Mouse (Mus musculus) ES-Bruce4 (cell line): ENCODE data around the gene Aebp1. TPM values are rescaled to one million over a fixed set of nuclear protein-coding genes. Genes with fewer than 3 reads are reported as not detected.

Experiments used
- H3K27ac ChIP-seq: 2 replicates; pipeline ENCODE4 v1.5.1; 2012; ENCODE audit warnings: low read length, inconsistent platforms; ENCODE audit not compliant: insufficient read depth
- H3K27me3 ChIP-seq: 2 replicates; pipeline ENCODE4 v1.6.1; 2012; ENCODE audit warnings: mild to moderate bottlenecking, low read length, inconsistent platforms; ENCODE audit not compliant: control insufficient read depth, poor library complexity, insufficient read depth, severe bottlenecking
- H3K36me3 ChIP-seq: 2 replicates; pipeline ENCODE4 v1.6.1; 2012; ENCODE audit warnings: inconsistent platforms, mild to moderate bottlenecking, low read length, moderate library complexity; ENCODE audit not compliant: control insufficient read depth, poor library complexity, insufficient read depth, severe bottlenecking
- H3K4me1 ChIP-seq: one replicate; pipeline ENCODE4 v1.8.1; 2011; ENCODE audit warnings: low read length; ENCODE audit not compliant: control insufficient read depth, insufficient read depth
- H3K4me3 ChIP-seq: 2 replicates; pipeline ENCODE4 v1.5.1; 2011; ENCODE audit warnings: low read depth, mild to moderate bottlenecking, low read length
- H3K9ac ChIP-seq: 2 replicates; pipeline ENCODE4 v1.6.1; 2012; ENCODE audit warnings: low read depth, mild to moderate bottlenecking, inconsistent platforms; ENCODE audit not compliant: poor library complexity, severe bottlenecking
- H3K9me3 ChIP-seq: replicated peaks from 2 replicates; pipeline ENCODE4 v1.6.1; 2012; ENCODE audit warnings: mild to moderate bottlenecking, low read length, inconsistent platforms; ENCODE audit not compliant: control insufficient read depth, poor library complexity, insufficient read depth, severe bottlenecking
- CTCF ChIP-seq: IDR thresholded peaks from one replicate; pipeline ENCODE4 v1.8.1; 2011; ENCODE audit warnings: low read depth, low read length
- EP300 ChIP-seq: IDR thresholded peaks from 2 replicates; pipeline ENCODE4 v1.6.1; 2011; ENCODE audit warnings: low read depth, low read length; ENCODE audit not compliant: insufficient read depth
- POLR2A ChIP-seq: IDR thresholded peaks from one replicate; pipeline ENCODE4 v1.8.1; 2011; ENCODE audit warnings: low read length; ENCODE audit not compliant: insufficient read depth
- polyA plus RNA-seq: library from polyadenylated mRNA; stranded (reverse); fragments of >200 nt; gene quantifications from 2 replicates; pipeline ENCODE4 v1.2.4, GENCODE M21; 2011; ENCODE audit warnings: low read depth; ENCODE audit not compliant: missing spikeins, insufficient read depth, insufficient read length

The Aebp1 gene
- polyA plus RNA-seq, 1 experiment, result 5.5 TPM

DNA sequence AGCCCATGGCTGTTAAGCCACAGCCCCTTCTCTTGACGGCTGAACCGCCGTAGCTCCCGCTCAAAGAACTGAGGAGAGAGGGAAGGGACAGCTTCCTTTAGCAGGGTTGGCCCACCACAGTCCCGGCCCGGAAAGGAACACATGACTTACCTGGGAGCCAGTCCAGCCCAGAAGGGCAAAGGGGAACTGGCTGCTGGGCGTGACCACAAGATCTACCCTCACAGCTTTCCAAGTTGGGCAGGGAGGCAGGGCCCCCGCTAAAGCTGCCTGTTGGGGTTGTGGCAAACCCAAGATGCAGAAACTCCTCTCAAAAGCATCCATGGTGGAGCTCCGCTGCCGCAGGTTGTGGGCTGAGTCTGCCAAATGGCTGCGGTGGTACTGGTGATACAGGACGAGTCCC, 32.4 kb upstream of the Aebp1 start:
- Histone ChIP-seq H3K4me1 (no peaks in the 10 kb centered on the region), H3K36me3 (peaks cover 8% of the 10 kb centered on the region; the same call in 1 of the 2 replicates)

DNA sequence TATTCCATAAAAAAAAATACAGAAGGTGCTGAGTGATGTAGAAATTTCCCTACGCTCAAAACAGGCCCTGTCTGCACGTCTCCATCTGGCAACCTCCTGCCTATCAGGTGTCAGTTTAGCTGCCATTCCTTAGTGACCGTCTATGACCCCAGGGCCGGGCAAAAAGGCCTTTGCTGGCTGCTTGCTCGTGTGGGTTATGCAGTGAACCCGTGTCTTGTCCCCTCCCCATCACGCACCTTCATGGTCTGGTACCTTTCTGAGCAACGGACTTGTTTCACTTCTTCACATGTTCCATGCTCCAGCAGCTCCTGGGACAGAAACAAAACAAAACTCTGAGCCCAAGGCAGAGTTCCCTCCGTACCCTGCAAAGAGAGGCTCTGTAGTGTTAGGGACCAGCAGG, 27.2 kb upstream of the Aebp1 start:
- no peak overlapping the region for H3K9ac ChIP-seq
- H3K4me1 ChIP-seq, result no peaks in the 10 kb centered on the region
- H3K27ac ChIP-seq, result no peak overlapping the region
- peaks cover 9% of the 10 kb centered on the region; the same call in 1 of the 2 replicates for H3K36me3 ChIP-seq
- no peak overlapping the region for H3K4me3 ChIP-seq
- H3K9me3 ChIP-seq, result no peaks in the 10 kb centered on the region
- no peaks in the 10 kb centered on the region for H3K27me3 ChIP-seq
- TF ChIP-seq POLR2A (no peak), CTCF (no peak), EP300 (no peak)

More for the DNA sequence above, 32.4 kb upstream of the Aebp1 start:
- Histone ChIP-seq H3K27me3 (no peaks in the 10 kb centered on the region), H3K4me3 (no peak overlapping the region), H3K9ac (no peak overlapping the region), H3K27ac (no peak overlapping the region), H3K9me3 (no peaks in the 10 kb centered on the region)
- TF ChIP-seq CTCF (no peak), EP300 (no peak), POLR2A (no peak)

DNA sequence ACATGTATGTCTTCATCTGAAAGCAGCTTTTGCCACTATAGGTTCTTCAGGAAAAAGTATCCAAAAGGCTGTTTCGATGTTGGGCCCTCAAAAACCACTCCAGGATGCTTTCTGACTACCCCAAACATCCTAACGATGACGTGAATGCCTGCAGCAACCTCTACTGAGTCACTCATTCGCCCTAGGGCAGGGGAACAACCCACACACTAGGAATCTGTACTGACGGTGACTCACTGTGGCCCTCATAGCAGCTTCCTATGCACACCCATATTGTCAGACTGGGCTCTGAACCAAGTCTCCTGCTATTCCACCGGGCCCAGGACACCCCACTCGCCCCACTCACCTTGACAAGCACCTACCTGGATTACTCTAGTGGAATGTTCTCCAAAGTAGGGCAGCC, 26.7 kb upstream of the Aebp1 start:
- no peak overlapping the region for H3K4me3 ChIP-seq
- no peaks in the 10 kb centered on the region for H3K27me3 ChIP-seq
- no peak overlapping the region for H3K27ac ChIP-seq
- H3K9ac ChIP-seq, result no peak overlapping the region
- H3K4me1 ChIP-seq, result no peaks in the 10 kb centered on the region
- H3K9me3 ChIP-seq, result no peaks in the 10 kb centered on the region
- TF ChIP-seq POLR2A (no peak), EP300 (no peak), CTCF (no peak)
- peaks cover 9% of the 10 kb centered on the region; the same call in 1 of the 2 replicates for H3K36me3 ChIP-seq

- Histone ChIP-seq H3K36me3 (peaks cover 9% of the 10 kb centered on the region; the same call in 1 of the 2 replicates), H3K27ac (no peak overlapping the region), H3K9ac (no peak overlapping the region), H3K4me3 (no peak overlapping the region), H3K27me3 (no peaks in the 10 kb centered on the region), H3K4me1 (no peaks in the 10 kb centered on the region), H3K9me3 (peaks cover 8% of the 10 kb centered on the region)
- TF ChIP-seq CTCF, result peak; percentile 22
- TF ChIP-seq EP300, result no peak
Measured at GRCm38 (mm10) chr11:5836126-5836525, 25.6 kb upstream of the Aebp1 start.

DNA sequence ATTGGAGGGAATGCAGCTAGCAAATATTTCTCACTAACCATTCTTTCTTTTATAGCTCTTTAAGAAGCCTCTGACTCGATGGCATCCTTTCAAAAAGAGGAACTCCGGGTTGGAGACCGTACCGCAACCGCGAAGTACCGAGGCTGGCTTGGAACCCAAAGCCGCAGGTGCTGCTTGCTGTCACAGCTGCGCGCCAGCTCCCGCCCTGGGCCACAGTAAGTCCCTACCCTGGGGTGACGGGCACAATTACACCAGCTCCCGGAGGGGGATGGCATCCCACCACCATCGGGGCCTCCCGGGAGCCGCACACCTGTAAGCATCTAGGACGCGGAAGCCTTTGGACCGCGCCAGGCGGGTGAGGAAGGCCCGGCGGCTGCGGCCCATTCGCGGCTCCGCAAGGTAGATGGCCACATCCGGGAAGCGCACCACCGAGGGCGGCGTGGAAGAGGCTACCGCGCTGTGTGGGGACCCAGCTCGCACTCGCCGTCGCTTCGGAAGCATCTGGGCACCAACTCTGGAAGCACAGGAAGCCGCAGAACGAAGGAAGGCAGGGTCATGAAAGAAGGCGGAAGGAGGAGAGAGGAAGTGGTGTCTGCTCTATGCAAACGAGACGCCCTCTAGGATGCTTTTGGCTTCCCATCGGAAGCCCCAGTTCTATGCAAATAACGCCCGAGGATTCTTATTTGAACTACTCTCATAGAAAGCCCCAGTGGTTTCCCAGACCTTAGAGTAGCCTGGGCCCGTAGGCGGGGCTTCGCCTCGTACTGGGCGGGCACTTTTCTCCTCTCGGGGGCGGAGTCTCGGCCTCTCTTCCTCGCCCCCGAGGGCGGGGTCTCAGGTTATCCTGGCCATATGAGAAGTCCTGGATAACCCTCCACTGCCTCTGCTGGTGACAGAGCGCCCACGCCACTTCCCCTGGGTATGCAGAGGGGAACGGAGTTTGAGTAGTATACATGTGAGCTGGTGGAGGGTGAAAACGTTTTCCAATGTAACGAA, 24.2 kb upstream of the Aebp1 start, which contains the start of gene Polm:
Polm (minus strand) TSS at position 766 of the 996 bp plus-strand sequence.
- H3K27ac ChIP-seq, result peak within 1 kb of the TSS; percentile 10; the same call in 1 of the 2 replicates
- peaks cover 19% of the 10 kb centered on the region for H3K9me3 ChIP-seq
- H3K36me3 ChIP-seq, result peaks cover 3% of the 10 kb centered on the region; the same call in 1 of the 2 replicates
- no peaks in the 10 kb centered on the region for H3K4me1 ChIP-seq
- peak within 1 kb of the TSS; percentile 68 for H3K4me3 ChIP-seq
- peak within 1 kb of the TSS; percentile 82 for H3K9ac ChIP-seq
- no peaks in the 10 kb centered on the region for H3K27me3 ChIP-seq
- TF ChIP-seq EP300, result no peak
- peak; percentile 43 for TF ChIP-seq CTCF
- peak; percentile 48 for TF ChIP-seq POLR2A

- Histone ChIP-seq H3K27me3 (no peaks in the 10 kb centered on the region), H3K9ac (no peak overlapping the region), H3K9me3 (peaks cover 32% of the 10 kb centered on the region), H3K36me3 (no peaks in the 10 kb centered on the region), H3K4me3 (no peak overlapping the region), H3K27ac (no peak overlapping the region), H3K4me1 (no peaks in the 10 kb centered on the region)
- TF ChIP-seq EP300, result no peak
Measured at GRCm38 (mm10) chr11:5840346-5840745, 21.4 kb upstream of the Aebp1 start.
